Mouse (Mus musculus) hindbrain, embryonic 12.5 days (tissue): ENCODE data around the gene Arl3. TPM values are rescaled to one million over a fixed set of nuclear protein-coding genes. Genes with fewer than 3 reads are reported as not detected.
"Not testable (repeated sequence)": the region's sequence is repeated elsewhere in the genome, so short reads cannot be mapped to it uniquely, and the experiment has no call there.

ENCODE experiments used
- ATAC-seq: fragments of 200-750 bp; cut with Nextera tagmentation; 2 replicates; pipeline ENCODE4 v1.8.0; 2017; ENCODE audit warnings: moderate TSS enrichment; ENCODE audit not compliant: low FRiP score
- H3K27ac ChIP-seq: fragments of 300-500 bp; sonication (generic); 2 replicates; pipeline ENCODE4 v1.5.1; 2016; ENCODE audit warnings: mild to moderate bottlenecking
- H3K27me3 ChIP-seq: fragments of 300-500 bp; sonication (generic); 2 replicates; pipeline ENCODE4 v1.6.1; 2016; ENCODE audit warnings: mild to moderate bottlenecking
- H3K36me3 ChIP-seq: fragments of 300-500 bp; sonication (generic); 2 replicates; pipeline ENCODE4 v1.6.1; 2016; ENCODE audit warnings: mild to moderate bottlenecking
- H3K4me1 ChIP-seq: fragments of 300-500 bp; sonication (generic); 2 replicates; pipeline ENCODE4 v1.6.1; 2016
- H3K4me2 ChIP-seq: fragments of 300-500 bp; sonication (generic); replicated peaks from 2 replicates; pipeline ENCODE4 v1.6.1; 2016; ENCODE audit warnings: mild to moderate bottlenecking
- H3K4me3 ChIP-seq: fragments of 300-500 bp; sonication (generic); 2 replicates; pipeline ENCODE4 v1.5.1; 2016; ENCODE audit warnings: mild to moderate bottlenecking
- H3K9ac ChIP-seq: fragments of 300-500 bp; sonication (generic); 2 replicates; pipeline ENCODE4 v1.6.1; 2016; ENCODE audit warnings: mild to moderate bottlenecking, moderate library complexity
- H3K9me3 ChIP-seq: fragments of 300-500 bp; sonication (generic); replicated peaks from 2 replicates; pipeline ENCODE4 v1.6.1; 2016; ENCODE audit warnings: mild to moderate bottlenecking
- WGBS: fragments of 180-500 bp; shearing (Covaris S2); methylation state at CpG from one replicate; pipeline ENCODE4 v1.1.7; 2016; 5-methylcytosine and 5-hydroxymethylcytosine counted together
- polyA plus RNA-seq: library from polyadenylated mRNA; unstranded; fragments of >200 nt; fragmentation: Nextera tagmentation; extraction: Ambion mirVana; gene quantifications from 2 replicates; pipeline ENCODE4 v1.2.1, GENCODE M21; 2016

The Arl3 gene
- polyA plus RNA-seq, 1 experiment from 2014 or later = 196 TPM

DNA sequence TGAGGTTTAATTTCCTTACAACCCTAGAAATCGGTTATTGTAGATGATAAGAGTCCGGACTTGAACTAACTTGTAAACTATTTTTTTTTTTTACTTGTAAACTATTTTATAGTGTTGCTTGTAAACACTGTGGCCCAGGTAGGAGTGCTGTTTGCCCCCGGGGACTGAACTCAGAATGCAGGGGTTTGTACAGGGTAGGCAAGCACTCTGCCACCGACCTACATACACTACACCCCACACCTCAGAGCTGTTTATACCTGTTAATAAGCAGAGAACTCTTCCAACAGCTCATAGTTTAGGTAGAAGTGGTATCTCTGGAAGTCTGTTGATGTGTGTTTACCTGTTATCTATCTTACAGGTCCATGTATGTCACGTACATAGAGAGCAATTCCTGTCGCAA lies 992 bp upstream of the Arl3 start:
- ATAC-seq = no peak
- peaks cover 15% of the 10 kb centered on the region for H3K4me1 ChIP-seq
- peak overlapping the region; percentile 69 for H3K9ac ChIP-seq
- no peaks in the 10 kb centered on the region for H3K9me3 ChIP-seq
- H3K27me3 ChIP-seq = no peaks in the 10 kb centered on the region
- WGBS = 60% methylated on average over 6 of the region's 6 CpGs
- H3K4me2 ChIP-seq = peak overlapping the region; percentile 69
- H3K4me3 ChIP-seq = peak overlapping the region; percentile 78
- no peak overlapping the region for H3K27ac ChIP-seq
- no peaks in the 10 kb centered on the region for H3K36me3 ChIP-seq

DNA sequence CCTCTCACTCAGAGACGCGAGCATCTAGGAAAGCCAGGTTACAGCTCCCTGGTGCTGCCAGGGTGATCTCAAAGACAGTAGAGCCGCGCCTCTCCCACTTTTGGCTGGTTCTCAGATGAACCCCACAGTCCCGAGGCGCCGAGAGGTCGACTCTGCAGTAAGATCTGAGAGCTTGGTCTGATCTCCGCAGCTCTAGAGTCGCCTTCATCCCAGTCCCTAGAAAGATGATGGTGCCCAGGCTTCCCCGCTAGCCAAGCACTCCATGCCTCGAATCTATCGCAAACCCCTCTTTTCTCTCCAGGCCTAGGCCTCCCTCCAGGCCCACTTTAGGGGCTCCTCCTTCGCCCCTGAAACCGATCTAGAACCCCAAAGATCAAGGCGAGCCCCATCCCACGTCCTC lies 450 bp downstream of the Arl3 start:
- 0% methylated on average over 17 of the region's 17 CpGs for WGBS
- Histone ChIP-seq H3K9ac (peak overlapping the region; percentile 82), H3K4me1 (peaks cover 15% of the 10 kb centered on the region), H3K4me2 (peak overlapping the region; percentile 69), H3K27me3 (no peaks in the 10 kb centered on the region), H3K9me3 (no peaks in the 10 kb centered on the region), H3K36me3 (no peaks in the 10 kb centered on the region), H3K27ac (peak overlapping the region; percentile 86), H3K4me3 (peak overlapping the region; percentile 78)
- peak; percentile 63 for ATAC-seq

DNA sequence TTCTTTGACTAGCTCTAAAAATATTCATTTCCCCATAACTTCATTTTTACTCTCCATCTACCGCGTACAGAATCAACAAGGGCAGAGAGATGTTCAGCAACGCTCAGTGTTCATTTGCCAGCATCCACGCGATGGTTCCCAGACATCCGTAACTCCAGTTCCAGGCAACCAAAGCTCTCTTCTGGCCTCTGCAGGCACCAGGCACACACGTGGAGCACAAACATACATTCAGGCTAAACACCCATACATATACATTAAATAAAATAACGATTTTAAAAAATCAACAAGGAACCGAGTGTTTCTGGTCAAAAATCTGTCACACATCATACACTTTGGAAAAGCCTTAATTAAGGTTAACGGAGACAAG lies 1.1 kb downstream of the Arl3 start:
- peaks cover 15% of the 10 kb centered on the region for H3K4me1 ChIP-seq
- no peak for ATAC-seq
- no peaks in the 10 kb centered on the region for H3K36me3 ChIP-seq
- peak overlapping the region; percentile 82; the same call in 1 of the 2 replicates for H3K9ac ChIP-seq
- H3K4me3 ChIP-seq = peak overlapping the region; percentile 78
- no peak overlapping the region for H3K27ac ChIP-seq
- 28% methylated on average over 10 of the region's 10 CpGs for WGBS
- no peaks in the 10 kb centered on the region for H3K9me3 ChIP-seq
- peak overlapping the region; percentile 69 for H3K4me2 ChIP-seq
- H3K27me3 ChIP-seq = no peaks in the 10 kb centered on the region

- not testable (repeated sequence) for H3K27me3 ChIP-seq, H3K36me3 ChIP-seq, H3K27ac ChIP-seq, ATAC-seq, H3K9me3 ChIP-seq
- WGBS = 91% methylated on average over 3 of the region's 3 CpGs
- Histone ChIP-seq H3K9ac (peak overlapping the region; percentile 82; the same call in 1 of the 2 replicates), H3K4me1 (peaks cover 15% of the 10 kb centered on the region), H3K4me3 (peak overlapping the region; percentile 78), H3K4me2 (peak overlapping the region; percentile 69)
These were observed 1.7 kb downstream of the Arl3 start for GRCm38 (mm10) chr19:46571211-46571877.

DNA sequence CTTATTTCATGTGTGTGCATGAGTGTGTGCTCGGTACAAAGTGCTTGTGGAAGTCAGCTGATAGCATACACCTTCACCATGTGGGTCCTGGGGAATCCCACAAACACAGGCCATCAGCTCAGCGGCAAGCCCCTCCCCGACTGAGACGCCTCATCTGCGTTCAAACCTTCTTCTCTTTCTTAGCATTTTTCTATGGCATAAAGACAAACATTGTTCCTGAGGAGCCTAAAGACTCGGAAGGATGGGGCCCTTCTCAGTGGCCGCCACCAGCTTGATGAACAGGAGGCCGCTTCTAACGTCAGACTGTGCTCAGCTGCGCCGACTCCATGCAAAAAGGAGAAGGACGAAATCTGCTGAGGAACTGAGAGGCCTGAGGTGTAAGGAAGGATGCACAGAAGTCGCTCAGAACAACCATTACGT lies 8.9 kb downstream of the Arl3 start:
- no peak overlapping the region; the same call in 1 of the 2 replicates for H3K27ac ChIP-seq
- H3K27me3 ChIP-seq = no peaks in the 10 kb centered on the region
- 0 out of 2 replicates have a peak, but pooled peaks cover 5% of the 10 kb centered on the region for H3K36me3 ChIP-seq
- 74% methylated on average over 14 of the region's 14 CpGs for WGBS
- no peak overlapping the region for H3K4me2 ChIP-seq
- 0 out of 2 replicates have a peak, but pooled peaks cover 6% of the 10 kb centered on the region for H3K4me1 ChIP-seq
- no peak for ATAC-seq
- H3K9ac ChIP-seq = no peak overlapping the region
- H3K4me3 ChIP-seq = no peak overlapping the region
- no peaks in the 10 kb centered on the region for H3K9me3 ChIP-seq

GRCm38 (mm10) chr19:46563603-46564002 lies 9.4 kb downstream of the Arl3 start:
- Histone ChIP-seq H3K27ac (no peak overlapping the region), H3K9ac (no peak overlapping the region), H3K4me2 (no peak overlapping the region), H3K4me3 (no peak overlapping the region), H3K9me3 (no peaks in the 10 kb centered on the region), H3K27me3 (no peaks in the 10 kb centered on the region), H3K4me1 (0 out of 2 replicates have a peak, but pooled peaks cover 6% of the 10 kb centered on the region), H3K36me3 (0 out of 2 replicates have a peak, but pooled peaks cover 5% of the 10 kb centered on the region)
- whole genome bisulfite sequencing = 83% methylated on average over 4 of the region's 4 CpGs
- ATAC-seq = no peak

DNA sequence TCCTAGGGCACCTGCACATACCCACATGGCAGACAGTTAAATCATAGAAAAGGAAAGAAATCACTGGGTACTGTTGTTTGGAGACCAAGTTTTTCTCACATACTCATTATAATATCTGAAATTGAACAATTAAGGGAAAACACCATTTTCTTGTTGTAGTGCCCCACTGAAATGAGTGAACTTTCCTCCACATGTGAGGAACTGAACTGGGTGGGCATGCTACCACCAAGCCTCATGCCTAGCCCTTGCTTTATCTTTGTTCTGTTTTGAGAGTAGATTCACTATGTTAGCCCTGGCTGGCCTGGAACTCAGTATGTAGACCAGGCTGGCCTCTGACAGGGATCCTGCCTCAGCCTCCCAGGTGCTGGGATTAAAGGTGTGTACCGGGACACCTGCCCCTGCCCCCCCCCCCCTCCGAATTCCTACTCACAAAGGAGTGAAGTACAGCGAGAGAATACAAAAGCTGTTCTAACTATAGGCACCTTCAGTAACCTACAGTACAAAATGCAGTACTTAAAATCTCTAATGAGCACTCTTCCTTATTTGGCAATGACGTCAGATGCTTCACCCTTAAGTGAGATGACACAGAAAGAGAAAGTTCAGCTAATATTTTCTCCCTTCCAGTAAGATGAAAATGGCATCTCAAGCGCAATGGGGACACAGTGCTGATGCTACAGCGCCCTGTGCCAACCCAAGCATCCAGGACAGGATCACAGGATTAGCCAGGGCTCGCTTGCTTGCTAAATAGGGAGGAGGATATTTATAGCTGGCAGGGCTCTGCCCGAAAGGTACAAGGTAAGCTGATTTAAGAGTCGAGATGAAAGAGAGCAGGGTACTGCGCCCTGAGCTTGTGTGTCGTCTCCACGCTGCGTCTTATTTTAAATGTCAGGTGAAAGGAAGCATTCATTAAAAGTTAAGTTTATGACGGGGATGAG lies 10.2 kb downstream of the Arl3 start:
- H3K4me1 ChIP-seq = 0 out of 2 replicates have a peak, but pooled peaks cover 6% of the 10 kb centered on the region
- H3K36me3 ChIP-seq = peaks cover 8% of the 10 kb centered on the region
- no peak overlapping the region for H3K4me3 ChIP-seq
- no peak overlapping the region for H3K9ac ChIP-seq
- no peaks in the 10 kb centered on the region for H3K27me3 ChIP-seq
- H3K9me3 ChIP-seq = no peaks in the 10 kb centered on the region
- ATAC-seq = no peak
- no peak overlapping the region for H3K4me2 ChIP-seq
- 92% methylated on average over 14 of the region's 14 CpGs for WGBS
- H3K27ac ChIP-seq = peak overlapping the region; percentile 30; the same call in 1 of the 2 replicates

DNA sequence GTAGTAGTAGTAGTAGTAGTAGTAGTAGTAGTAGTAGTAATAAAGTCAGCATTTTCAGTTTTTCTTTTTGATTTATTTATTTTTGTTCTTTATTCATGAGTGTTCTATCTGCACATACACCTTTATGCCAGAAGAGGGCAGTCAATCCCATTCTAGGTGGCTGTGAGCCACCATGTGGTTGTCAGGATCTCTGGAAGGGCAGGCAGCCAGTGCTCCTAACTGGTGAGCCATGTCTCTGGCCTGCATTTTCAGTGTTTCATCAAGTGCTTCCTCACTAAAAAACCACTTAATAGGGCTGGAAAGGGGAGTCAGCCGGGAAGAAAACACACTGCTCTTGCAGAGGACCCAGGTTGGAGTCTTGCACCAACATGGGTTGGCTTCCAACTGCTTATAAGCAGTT lies 10.9 kb downstream of the Arl3 start:
- Histone ChIP-seq H3K9ac (no peak overlapping the region), H3K4me1 (0 out of 2 replicates have a peak, but pooled peaks cover 6% of the 10 kb centered on the region), H3K9me3 (no peaks in the 10 kb centered on the region), H3K36me3 (peaks cover 15% of the 10 kb centered on the region), H3K27ac (no peak overlapping the region), H3K4me3 (no peak overlapping the region), H3K27me3 (no peaks in the 10 kb centered on the region), H3K4me2 (no peak overlapping the region)
- ATAC-seq = no peak
- WGBS = 43% methylated on average over 1 of the region's 1 CpGs

GRCm38 (mm10) chr19:46558631-46559030 lies 14.4 kb downstream of the Arl3 start:
- Histone ChIP-seq H3K27me3 (no peaks in the 10 kb centered on the region), H3K4me2 (no peak overlapping the region), H3K4me1 (0 out of 2 replicates have a peak, but pooled peaks cover under 1% of the 10 kb centered on the region), H3K4me3 (no peak overlapping the region), H3K9me3 (no peaks in the 10 kb centered on the region), H3K36me3 (peaks cover 39% of the 10 kb centered on the region), H3K9ac (no peak overlapping the region), H3K27ac (no peak overlapping the region)
- WGBS = 63% methylated on average over 12 of the region's 12 CpGs
- no peak for ATAC-seq

DNA sequence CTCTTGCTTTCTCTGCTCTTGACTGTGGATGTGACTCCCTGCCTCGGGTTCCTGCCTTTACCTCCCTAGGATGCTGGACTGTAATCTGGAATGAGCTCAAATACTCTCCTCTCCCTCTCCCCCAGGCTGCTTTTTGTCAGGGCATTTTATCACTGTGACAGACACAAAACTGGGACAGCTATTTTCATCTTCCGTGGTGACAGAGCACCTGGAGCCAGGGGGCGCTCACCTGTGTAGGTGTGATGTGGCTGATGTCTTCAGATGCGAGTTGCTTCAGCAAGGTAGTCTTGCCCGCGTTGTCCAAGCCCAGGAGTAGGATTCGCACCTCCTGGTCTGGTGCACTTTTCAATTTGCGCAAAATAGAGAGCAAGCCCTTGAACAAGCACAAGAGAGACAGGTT lies 15.0 kb downstream of the Arl3 start:
- WGBS = 79% methylated on average over 8 of the region's 8 CpGs
- Histone ChIP-seq H3K4me1 (peaks cover 3% of the 10 kb centered on the region; the same call in 1 of the 2 replicates), H3K9ac (no peak overlapping the region), H3K4me2 (no peak overlapping the region), H3K9me3 (no peaks in the 10 kb centered on the region), H3K27me3 (no peaks in the 10 kb centered on the region), H3K36me3 (peaks cover 39% of the 10 kb centered on the region), H3K27ac (no peak overlapping the region), H3K4me3 (no peak overlapping the region)
- no peak for ATAC-seq

- peaks cover 68% of the 10 kb centered on the region for H3K36me3 ChIP-seq
- H3K4me2 ChIP-seq = no peak overlapping the region
- no peak overlapping the region for H3K4me3 ChIP-seq
- H3K4me1 ChIP-seq = peaks cover 3% of the 10 kb centered on the region; the same call in 1 of the 2 replicates
- H3K9ac ChIP-seq = no peak overlapping the region
- H3K27ac ChIP-seq = 0 out of 2 replicates have a peak overlapping the region, but pooled peaks have one; percentile 30
- 76% methylated on average over 11 of the region's 11 CpGs for WGBS
- no peaks in the 10 kb centered on the region for H3K27me3 ChIP-seq
- H3K9me3 ChIP-seq = no peaks in the 10 kb centered on the region
- ATAC-seq = peak; percentile 58
These were observed 19.4 kb downstream of the Arl3 start for GRCm38 (mm10) chr19:46553541-46553955.

DNA sequence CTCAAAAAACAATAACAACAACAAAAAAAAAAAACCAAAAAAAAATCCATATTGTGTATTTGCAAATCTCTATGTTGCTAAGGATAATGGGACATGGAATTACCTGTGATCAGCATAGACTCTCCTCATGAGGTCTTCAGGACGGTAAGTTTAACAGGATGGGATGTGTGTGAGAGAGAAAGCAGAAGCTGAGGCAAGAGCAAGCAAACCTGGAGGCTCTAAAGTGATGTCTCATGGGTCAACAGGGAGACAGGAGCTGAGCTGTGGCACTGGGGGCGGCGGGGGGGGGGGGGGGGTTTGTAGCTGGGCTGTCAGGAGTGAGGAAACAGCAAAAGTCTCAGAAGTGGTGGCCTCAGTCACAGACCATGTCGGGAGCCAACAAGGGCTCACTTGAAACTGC lies 20.5 kb downstream of the Arl3 start:
- no peak overlapping the region for H3K4me3 ChIP-seq
- peaks cover 5% of the 10 kb centered on the region for H3K4me1 ChIP-seq
- H3K27ac ChIP-seq = no peak overlapping the region
- peaks cover 70% of the 10 kb centered on the region for H3K36me3 ChIP-seq
- H3K4me2 ChIP-seq = no peak overlapping the region
- no peak for ATAC-seq
- no peaks in the 10 kb centered on the region for H3K9me3 ChIP-seq
- H3K9ac ChIP-seq = no peak overlapping the region
- H3K27me3 ChIP-seq = no peaks in the 10 kb centered on the region
- WGBS = 89% methylated on average over 3 of the region's 4 CpGs
